Mouse (Mus musculus) lung, embryonic 14.5 days (tissue): ENCODE results near the gene Eea1. TPM values are rescaled to one million over a fixed set of nuclear protein-coding genes. Genes with fewer than 3 reads are reported as not detected.

Source experiments
- ATAC-seq: fragments of 200-750 bp; cut with Nextera tagmentation; 2 replicates; pipeline ENCODE4 v1.8.0; 2017; ENCODE audit warnings: mild to moderate bottlenecking, moderate TSS enrichment, moderate library complexity; ENCODE audit not compliant: insufficient read depth
- DNase-seq: peaks from one replicate; pipeline ENCODE4 v3.0.0-alpha.2; 2015
- H3K27ac ChIP-seq: fragments of 300-500 bp; sonication (generic); 2 replicates; pipeline ENCODE4 v1.5.1; 2014; ENCODE audit warnings: low read depth, mild to moderate bottlenecking, moderate library complexity
- H3K27me3 ChIP-seq: fragments of 300-500 bp; sonication (generic); 2 replicates; pipeline ENCODE4 v1.6.1; 2014; ENCODE audit warnings: low read length, control low read depth; ENCODE audit not compliant: insufficient read depth
- H3K36me3 ChIP-seq: fragments of 300-500 bp; sonication (generic); 2 replicates; pipeline ENCODE4 v1.6.1; 2014; ENCODE audit warnings: control low read depth; ENCODE audit not compliant: insufficient read depth
- H3K4me1 ChIP-seq: fragments of 300-500 bp; sonication (generic); 2 replicates; pipeline ENCODE4 v1.6.1; 2014; ENCODE audit warnings: antibody characterized with exemption, control low read depth; ENCODE audit not compliant: insufficient read depth
- H3K4me2 ChIP-seq: fragments of 300-500 bp; sonication (generic); 2 replicates; pipeline ENCODE4 v1.6.1; 2014; ENCODE audit warnings: mild to moderate bottlenecking
- H3K4me3 ChIP-seq: fragments of 300-500 bp; sonication (generic); 2 replicates; pipeline ENCODE4 v1.5.1; 2014; ENCODE audit warnings: low read depth, low read length
- H3K9ac ChIP-seq: fragments of 300-500 bp; sonication (generic); 2 replicates; pipeline ENCODE4 v1.6.1; 2014
- H3K9me3 ChIP-seq: fragments of 300-500 bp; sonication (generic); 2 replicates; pipeline ENCODE4 v1.6.1; 2016; ENCODE audit warnings: low read depth, low read length, control low read depth
- CTCF ChIP-seq: IDR thresholded peaks from 2 replicates; pipeline ENCODE4 v1.5.1; 2016; ENCODE audit warnings: antibody characterized with exemption, low read depth
- WGBS: fragments of 180-500 bp; shearing (Covaris S2); extraction: QIAGEN DNeasy Blood & Tissue Kit; methylation state at CpG from one replicate; pipeline ENCODE4 v1.1.7; 2014; 5-methylcytosine and 5-hydroxymethylcytosine counted together
- polyA plus RNA-seq: library from polyadenylated mRNA; unstranded; fragments of >200 nt; fragmentation: Nextera tagmentation; extraction: Ambion mirVana; gene quantifications from 2 replicates; pipeline ENCODE4 v1.2.1, GENCODE M21; 2014

Eea1 gene
- 17.7 and 22.4 TPM in 2 replicates for polyA plus RNA-seq

DNA sequence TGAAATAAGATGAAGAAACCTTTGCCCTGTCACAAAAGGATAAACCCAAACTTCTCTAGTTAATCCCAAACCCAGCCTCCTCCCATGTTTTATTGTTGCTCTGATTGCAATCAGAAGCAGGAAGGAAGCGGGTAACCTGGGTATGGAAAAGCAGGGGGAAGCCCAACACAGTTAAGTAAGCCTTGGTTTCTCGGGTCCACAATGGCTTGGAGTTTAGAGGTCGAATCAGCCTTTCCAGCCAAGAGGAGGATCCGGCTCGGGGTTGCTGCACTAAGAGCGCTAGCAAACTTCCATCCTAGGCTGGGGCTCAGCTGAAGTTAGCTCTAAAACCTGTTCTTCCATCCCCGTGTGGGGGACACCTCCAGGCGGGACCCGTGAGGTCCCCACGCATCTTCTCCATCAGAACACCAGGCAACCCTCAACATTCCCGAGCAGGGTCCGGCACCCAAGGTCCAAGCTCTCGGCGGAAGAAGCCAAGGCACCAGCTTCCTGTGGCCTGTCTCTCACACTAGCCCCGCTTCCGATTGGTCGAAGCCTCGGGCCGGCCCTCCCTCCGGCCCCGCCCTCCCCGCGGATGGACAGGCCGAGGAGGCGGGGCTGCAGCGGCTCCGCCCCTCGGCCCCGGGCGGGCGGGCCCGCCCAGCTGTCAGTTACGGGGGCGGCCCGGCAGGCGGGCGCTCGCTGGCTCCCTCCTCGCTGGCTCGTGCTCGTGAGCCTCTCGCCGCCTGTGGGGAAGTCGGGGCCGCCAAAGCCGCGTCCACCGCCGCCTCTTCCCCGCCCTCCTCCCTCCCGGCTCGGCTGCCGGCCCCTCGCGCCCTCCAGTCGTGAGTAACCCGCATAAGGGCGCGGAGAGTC is at the start of gene Eea1:
Gene Eea1, plus strand, starts transcription at position 605 of the 855 bp plus-strand sequence.
- under 1% methylated on average over 55 of the region's 59 CpGs for WGBS
- Histone ChIP-seq H3K4me3 (peak within 1 kb of the TSS; percentile 82), H3K9me3 (no peaks in the 10 kb centered on the region), H3K9ac (peak within 1 kb of the TSS; percentile 80), H3K4me2 (peak within 1 kb of the TSS; percentile 85), H3K27ac (peak within 1 kb of the TSS; percentile 90), H3K36me3 (no peaks in the 10 kb centered on the region), H3K4me1 (0 out of 2 replicates have a peak, but pooled peaks cover 3% of the 10 kb centered on the region), H3K27me3 (no peaks in the 10 kb centered on the region)
- TF ChIP-seq CTCF: no peak
- peak; percentile 97 for DNase-seq
- ATAC-seq: peak; percentile 99

DNA sequence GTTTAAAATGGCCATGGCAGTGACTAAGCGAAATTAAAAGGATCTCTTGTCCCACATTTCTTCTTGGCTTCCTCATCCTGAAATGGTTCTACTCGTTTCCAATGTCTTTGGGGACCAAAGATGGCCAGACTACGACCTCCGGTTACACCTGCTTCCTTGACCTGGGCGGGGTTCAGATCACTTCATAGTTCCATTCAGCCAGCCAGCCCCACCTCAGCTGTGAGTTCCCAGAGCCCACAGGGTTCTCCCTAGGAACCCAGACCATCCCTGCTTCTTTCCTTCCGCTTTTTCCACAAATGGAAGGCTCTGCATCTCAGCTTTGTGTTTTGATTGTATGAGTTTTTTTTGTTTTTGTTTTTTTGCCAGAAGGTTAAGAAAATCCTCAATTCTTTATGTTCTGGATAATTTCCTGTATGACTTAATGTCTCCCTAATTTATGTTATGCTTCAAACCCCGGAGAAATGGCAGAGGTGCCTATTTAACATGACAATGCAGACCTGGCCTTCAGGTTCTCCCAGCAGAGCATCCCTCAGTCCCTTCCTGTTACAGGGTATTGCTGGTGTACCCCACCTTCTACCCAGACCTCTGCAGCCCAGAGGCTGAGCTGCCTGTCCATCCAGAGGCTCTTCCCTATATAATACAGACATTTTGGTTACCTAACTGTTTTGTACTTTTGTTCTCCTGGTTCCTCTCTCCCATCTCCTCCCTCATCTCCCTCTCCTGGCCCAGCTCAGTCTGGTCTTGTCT is 49.1 kb upstream of the Eea1 start:
- no peak for TF ChIP-seq CTCF
- no peak overlapping the region for H3K27ac ChIP-seq
- no peak overlapping the region for H3K9ac ChIP-seq
- H3K4me1 ChIP-seq: no peaks in the 10 kb centered on the region
- no peaks in the 10 kb centered on the region for H3K27me3 ChIP-seq
- no peak for DNase-seq
- H3K4me3 ChIP-seq: no peak overlapping the region
- no peak for ATAC-seq
- H3K36me3 ChIP-seq: no peaks in the 10 kb centered on the region
- H3K9me3 ChIP-seq: no peaks in the 10 kb centered on the region
- no peak overlapping the region for H3K4me2 ChIP-seq
- 64% methylated on average over 7 of the region's 7 CpGs for WGBS

- H3K9ac ChIP-seq: no peak overlapping the region
- no peak overlapping the region for H3K4me2 ChIP-seq
- no peaks in the 10 kb centered on the region for H3K27me3 ChIP-seq
- H3K36me3 ChIP-seq: no peaks in the 10 kb centered on the region
- no peaks in the 10 kb centered on the region for H3K9me3 ChIP-seq
- ATAC-seq (no peak), DNase-seq (no peak)
- WGBS: 67% methylated on average over 9 of the region's 9 CpGs
- no peak overlapping the region for H3K4me3 ChIP-seq
- no peaks in the 10 kb centered on the region for H3K4me1 ChIP-seq
- no peak overlapping the region for H3K27ac ChIP-seq
- no peak for TF ChIP-seq CTCF
Measured at GRCm38 (mm10) chr10:95892132-95892531, 48.3 kb upstream of the Eea1 start.

GRCm38 (mm10) chr10:95893291-95893932 is 47.0 kb upstream of the Eea1 start:
- DNase-seq (peak; percentile 9), ATAC-seq (no peak)
- TF ChIP-seq CTCF: peak; percentile 42
- Histone ChIP-seq H3K27ac (no peak overlapping the region), H3K4me1 (no peaks in the 10 kb centered on the region), H3K9ac (no peak overlapping the region), H3K36me3 (no peaks in the 10 kb centered on the region), H3K27me3 (no peaks in the 10 kb centered on the region), H3K4me3 (no peak overlapping the region), H3K4me2 (no peak overlapping the region), H3K9me3 (no peaks in the 10 kb centered on the region)
- 72% methylated on average over 14 of the region's 14 CpGs for whole genome bisulfite sequencing

DNA sequence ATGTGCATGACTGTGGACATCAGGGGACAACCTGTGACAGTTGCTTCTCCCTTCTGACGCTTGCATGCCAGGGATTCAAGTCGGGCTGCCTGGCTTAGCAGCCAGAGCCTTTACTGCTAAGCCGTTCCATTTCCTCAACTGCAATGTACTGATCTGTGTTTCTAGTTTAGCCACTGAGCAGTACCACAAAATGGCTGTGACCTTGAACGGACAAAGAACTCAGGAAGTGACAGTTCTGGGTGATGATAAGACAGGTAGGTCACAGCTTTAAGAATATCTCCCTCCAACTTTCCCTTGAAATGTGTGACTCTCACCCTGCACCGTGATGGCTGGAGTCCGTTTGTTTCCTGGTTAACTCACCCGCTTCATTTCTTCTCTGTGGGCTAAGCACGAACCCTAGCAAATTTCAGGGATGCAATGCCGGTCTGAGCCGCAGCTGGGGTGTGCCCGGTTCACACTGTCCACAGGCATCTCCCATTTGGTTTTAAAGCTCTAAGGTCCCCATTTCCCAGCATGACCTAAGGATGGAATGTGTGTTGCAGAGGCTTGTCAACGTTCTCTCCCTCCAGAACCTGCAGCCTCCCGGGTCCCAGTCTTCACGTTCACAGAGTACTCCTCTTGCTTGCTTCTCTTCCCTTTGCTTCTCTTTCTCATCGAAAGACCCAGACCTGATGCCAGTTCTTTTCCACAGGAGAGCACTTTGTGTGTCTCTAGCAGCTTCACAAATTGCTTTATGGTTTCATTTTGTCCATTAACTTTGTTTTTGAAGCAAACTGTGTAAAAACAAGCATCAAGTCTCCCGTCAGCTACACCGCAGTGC is 46.2 kb upstream of the Eea1 start:
- Histone ChIP-seq H3K4me1 (no peaks in the 10 kb centered on the region), H3K4me3 (peak overlapping the region; percentile 30), H3K4me2 (peak overlapping the region; percentile 71), H3K36me3 (no peaks in the 10 kb centered on the region), H3K27ac (no peak overlapping the region), H3K9me3 (no peaks in the 10 kb centered on the region), H3K9ac (peak overlapping the region; percentile 48), H3K27me3 (no peaks in the 10 kb centered on the region)
- ATAC-seq (peak; percentile 39; the same call in 1 of the 2 replicates), DNase-seq (peak; percentile 25)
- 20% methylated on average over 17 of the region's 17 CpGs for WGBS
- no peak for TF ChIP-seq CTCF

GRCm38 (mm10) chr10:95894856-95895386 is 45.5 kb upstream of the Eea1 start:
- Histone ChIP-seq H3K4me1 (no peaks in the 10 kb centered on the region), H3K27ac (no peak overlapping the region), H3K27me3 (no peaks in the 10 kb centered on the region), H3K4me3 (peak overlapping the region; percentile 30), H3K9me3 (no peaks in the 10 kb centered on the region), H3K9ac (peak overlapping the region; percentile 48), H3K36me3 (no peaks in the 10 kb centered on the region), H3K4me2 (peak overlapping the region; percentile 71)
- peak; percentile 88 for DNase-seq
- TF ChIP-seq CTCF: peak; percentile 80
- ATAC-seq: peak; percentile 86
- WGBS: 35% methylated on average over 10 of the region's 10 CpGs
